Mouse (Mus musculus): ENCODE measurements around the gene Lrrc45. TPM values are rescaled to one million over a fixed set of nuclear protein-coding genes. Genes with fewer than 3 reads are reported as not detected.

The Lrrc45 gene
- polyA plus RNA-seq, 1 experiment from 2014 or later: 34.4 TPM

DNA sequence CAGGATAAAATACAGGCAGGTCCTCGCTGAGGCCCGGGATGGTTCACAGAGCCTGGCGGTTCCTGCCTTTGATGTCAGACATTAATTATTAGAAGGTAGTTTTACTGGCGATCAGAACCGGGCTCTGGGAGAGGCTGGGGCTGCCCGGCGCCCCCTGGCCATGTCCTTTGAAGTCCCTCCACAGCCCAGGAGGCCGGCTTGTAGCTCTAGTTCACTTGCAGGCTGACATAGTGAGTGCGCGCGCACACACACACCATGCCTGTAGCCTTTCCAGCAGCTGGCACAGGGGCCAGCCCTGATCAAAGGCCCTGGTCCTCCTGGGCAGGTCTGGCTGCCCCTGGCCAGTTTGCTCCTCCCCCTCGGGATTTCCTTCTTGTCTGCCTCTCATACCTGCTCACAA, 18.1 kb upstream of the Lrrc45 start:
- Histone ChIP-seq H3K27ac (ENCODE audit: low read depth, low read length) (peak overlapping the region; percentile 43; the same call in 1 of the 2 replicates), H3K27me3 (ENCODE audit: control insufficient read depth, insufficient read depth, low read length) (no peaks in the 10 kb centered on the region), H3K4me1 (replicated peaks; ENCODE audit: control insufficient read depth, insufficient read depth, low read length) (peaks cover 5% of the 10 kb centered on the region; the same call in 1 of the 2 replicates), H3K4me2 (replicated peaks; ENCODE audit: low read depth, low read length) (no peak overlapping the region), H3K36me3 (ENCODE audit: control insufficient read depth, insufficient read depth, low read length) (peaks cover 5% of the 10 kb centered on the region; the same call in 1 of the 2 replicates), H3K9ac (ENCODE audit: low read depth, low read length) (no peak overlapping the region), H3K9me3 (ENCODE audit: control insufficient read depth, low read length) (no peaks in the 10 kb centered on the region), H3K4me3 (ENCODE audit: low read depth, low read length) (no peak overlapping the region)
- 39% methylated on average over 12 of the region's 12 CpGs for WGBS
- DNase-seq (ENCODE audit: low spot score) (peak; percentile 27), ATAC-seq (ENCODE audit: low FRiP score) (peak; percentile 51)

DNA sequence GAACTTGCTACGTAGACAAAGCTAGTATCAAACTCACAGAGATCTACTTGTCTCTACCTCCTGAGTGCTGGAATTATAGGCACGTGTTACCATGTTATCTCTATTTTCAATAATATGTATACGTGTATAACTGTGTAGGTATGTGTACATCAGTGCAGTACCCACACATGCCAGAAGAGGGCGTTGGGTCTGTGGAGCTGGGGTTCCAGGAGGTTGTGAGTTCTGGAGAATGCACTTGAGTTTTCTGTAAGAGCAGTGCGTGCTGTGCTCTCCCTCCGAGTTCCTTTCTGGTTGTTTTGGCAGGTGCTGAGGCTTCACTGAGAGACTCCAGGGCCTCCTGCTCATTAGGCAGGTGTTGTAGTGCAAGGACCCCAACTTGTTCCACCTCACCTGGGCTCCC, 17.2 kb upstream of the Lrrc45 start:
- Histone ChIP-seq H3K9me3 (ENCODE audit: control insufficient read depth, low read length) (no peaks in the 10 kb centered on the region), H3K9ac (ENCODE audit: low read depth, low read length) (no peak overlapping the region), H3K4me2 (replicated peaks; ENCODE audit: low read depth, low read length) (no peak overlapping the region), H3K27ac (ENCODE audit: low read depth, low read length) (no peak overlapping the region), H3K27me3 (ENCODE audit: control insufficient read depth, insufficient read depth, low read length) (no peaks in the 10 kb centered on the region), H3K4me3 (ENCODE audit: low read depth, low read length) (no peak overlapping the region), H3K4me1 (replicated peaks; ENCODE audit: control insufficient read depth, insufficient read depth, low read length) (peaks cover 5% of the 10 kb centered on the region; the same call in 1 of the 2 replicates), H3K36me3 (ENCODE audit: control insufficient read depth, insufficient read depth, low read length) (peaks cover 5% of the 10 kb centered on the region; the same call in 1 of the 2 replicates)
- no peak for DNase-seq (ENCODE audit: low spot score)
- 94% methylated on average over 6 of the region's 6 CpGs for WGBS
- ATAC-seq (ENCODE audit: low FRiP score): no peak

- H3K9me3 ChIP-seq (ENCODE audit: control insufficient read depth, low read length): no peaks in the 10 kb centered on the region
- peaks cover 5% of the 10 kb centered on the region; the same call in 1 of the 2 replicates for H3K4me1 ChIP-seq (replicated peaks; ENCODE audit: control insufficient read depth, insufficient read depth, low read length)
- H3K9ac ChIP-seq (ENCODE audit: low read depth, low read length): no peak overlapping the region
- H3K27me3 ChIP-seq (ENCODE audit: control insufficient read depth, insufficient read depth, low read length): no peaks in the 10 kb centered on the region
- no peak overlapping the region for H3K4me3 ChIP-seq (ENCODE audit: low read depth, low read length)
- 69% methylated on average over 9 of the region's 10 CpGs for WGBS
- H3K4me2 ChIP-seq (replicated peaks; ENCODE audit: low read depth, low read length): no peak overlapping the region
- DNase-seq (ENCODE audit: low spot score) (no peak), ATAC-seq (ENCODE audit: low FRiP score) (no peak)
- peaks cover 8% of the 10 kb centered on the region; the same call in 1 of the 2 replicates for H3K36me3 ChIP-seq (ENCODE audit: control insufficient read depth, insufficient read depth, low read length)
- no peak overlapping the region for H3K27ac ChIP-seq (ENCODE audit: low read depth, low read length)
Observed at GRCm38 (mm10) chr11:120697741-120698140, 16.0 kb upstream of the Lrrc45 start.

DNA sequence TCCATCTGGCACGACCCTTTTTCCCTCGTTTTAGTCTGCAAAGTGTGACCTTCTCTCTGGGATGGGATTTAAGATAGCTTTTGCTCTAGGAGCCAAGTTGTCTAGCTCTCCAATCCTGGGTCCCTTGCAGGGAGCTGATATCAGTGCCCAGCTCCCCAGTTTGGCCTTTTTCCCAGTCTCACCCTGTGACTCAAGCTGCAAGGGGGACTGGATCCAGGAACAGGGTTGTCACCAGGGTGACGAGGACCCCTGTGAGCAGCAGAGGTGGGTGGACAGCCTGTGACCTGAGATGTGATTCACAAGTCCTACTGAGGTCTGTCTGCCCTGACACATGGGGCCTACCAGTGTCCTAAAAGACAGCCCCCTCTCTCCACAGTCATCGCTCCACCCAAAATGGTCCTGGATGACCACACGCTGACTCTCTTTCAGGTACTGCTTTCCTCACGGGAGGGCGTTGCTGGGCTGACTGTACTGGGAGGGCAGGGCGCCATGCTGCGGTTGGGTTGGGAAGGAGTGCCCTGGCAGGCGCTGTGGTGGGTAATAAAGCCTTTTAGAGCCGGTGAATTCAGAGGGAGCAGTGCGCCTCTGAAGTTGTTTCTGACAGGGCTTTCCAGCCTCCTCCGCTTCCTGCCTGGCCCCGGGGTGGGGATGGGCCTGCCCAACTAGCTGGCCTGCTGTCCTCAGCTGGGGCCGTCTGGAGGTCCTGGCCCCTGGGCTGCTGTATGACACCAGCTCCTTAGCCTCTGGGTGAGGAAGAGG, 9.8 kb upstream of the Lrrc45 start:
- Histone ChIP-seq H3K4me3 (ENCODE audit: low read depth, low read length) (no peak overlapping the region), H3K4me1 (replicated peaks; ENCODE audit: control insufficient read depth, insufficient read depth, low read length) (peaks cover 22% of the 10 kb centered on the region), H3K9me3 (ENCODE audit: control insufficient read depth, low read length) (no peaks in the 10 kb centered on the region), H3K27me3 (ENCODE audit: control insufficient read depth, insufficient read depth, low read length) (no peaks in the 10 kb centered on the region; the same call in 1 of the 2 replicates), H3K36me3 (ENCODE audit: control insufficient read depth, insufficient read depth, low read length) (0 out of 2 replicates have a peak, but pooled peaks cover 6% of the 10 kb centered on the region), H3K4me2 (replicated peaks; ENCODE audit: low read depth, low read length) (no peak overlapping the region), H3K9ac (ENCODE audit: low read depth, low read length) (no peak overlapping the region), H3K27ac (ENCODE audit: low read depth, low read length) (peak overlapping the region; percentile 33; the same call in 1 of the 2 replicates)
- no peak for DNase-seq (ENCODE audit: low spot score)
- WGBS: 41% methylated on average over 15 of the region's 15 CpGs
- no peak for ATAC-seq (ENCODE audit: low FRiP score)

DNA sequence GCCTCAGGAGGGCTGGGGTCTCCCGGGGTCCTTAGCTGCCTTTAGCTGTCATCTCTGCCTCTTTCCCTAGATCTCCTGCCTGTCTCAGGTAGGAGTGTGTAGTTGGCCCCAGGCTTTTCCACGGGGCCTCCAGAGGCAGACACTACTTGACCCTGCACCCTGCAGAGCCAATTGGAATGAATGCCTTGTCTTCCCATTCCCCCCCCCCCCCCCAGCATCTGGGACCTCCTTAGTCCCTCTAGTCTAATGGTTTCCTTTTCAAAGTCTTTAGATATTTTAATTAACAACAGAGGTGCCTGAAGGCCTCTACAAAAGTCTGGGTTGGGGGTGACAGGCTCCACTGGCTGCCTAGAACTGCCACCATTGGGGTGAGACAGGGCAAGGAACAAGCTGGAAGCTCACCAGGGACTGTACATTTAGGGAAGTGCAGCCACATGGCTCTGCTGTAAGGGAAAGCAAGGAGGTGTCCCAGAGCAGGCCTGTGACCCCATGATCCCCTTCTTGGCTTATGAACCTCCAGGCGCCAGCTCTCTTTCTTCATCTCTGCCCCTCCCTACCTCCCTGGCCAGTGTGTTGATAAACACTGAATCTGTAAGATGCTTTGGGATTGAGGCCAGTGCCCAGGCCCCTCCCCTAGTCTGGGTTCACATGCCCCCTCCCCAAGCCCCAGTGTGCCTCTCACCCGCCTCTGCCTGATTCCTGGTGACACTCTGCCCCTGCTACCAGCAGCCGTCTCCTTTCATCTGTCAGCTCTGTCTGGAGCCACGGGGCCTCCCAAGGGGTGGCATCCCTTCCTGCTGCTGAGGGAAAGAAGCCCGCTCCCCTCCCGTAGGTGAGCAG, 9.0 kb upstream of the Lrrc45 start:
- Histone ChIP-seq H3K27ac (ENCODE audit: low read depth, low read length) (peak overlapping the region; percentile 33; the same call in 1 of the 2 replicates), H3K36me3 (ENCODE audit: control insufficient read depth, insufficient read depth, low read length) (0 out of 2 replicates have a peak, but pooled peaks cover 8% of the 10 kb centered on the region), H3K4me1 (replicated peaks; ENCODE audit: control insufficient read depth, insufficient read depth, low read length) (peaks cover 22% of the 10 kb centered on the region), H3K27me3 (ENCODE audit: control insufficient read depth, insufficient read depth, low read length) (no peaks in the 10 kb centered on the region; the same call in 1 of the 2 replicates), H3K4me2 (replicated peaks; ENCODE audit: low read depth, low read length) (no peak overlapping the region), H3K9ac (ENCODE audit: low read depth, low read length) (peak overlapping the region; percentile 41; the same call in 1 of the 2 replicates), H3K9me3 (ENCODE audit: control insufficient read depth, low read length) (no peaks in the 10 kb centered on the region), H3K4me3 (ENCODE audit: low read depth, low read length) (no peak overlapping the region)
- peak; percentile 33 for DNase-seq (ENCODE audit: low spot score)
- WGBS: 5% methylated on average over 8 of the region's 8 CpGs
- ATAC-seq (ENCODE audit: low FRiP score): peak; percentile 27; the same call in 1 of the 2 replicates

GRCm38 (mm10) chr11:120706120-120706519, 7.6 kb upstream of the Lrrc45 start:
- WGBS: 61% methylated on average over 5 of the region's 5 CpGs
- H3K4me2 ChIP-seq (replicated peaks; ENCODE audit: low read depth, low read length): 0 out of 2 replicates have a peak overlapping the region, but pooled peaks have one; percentile 3
- no peak overlapping the region for H3K4me3 ChIP-seq (ENCODE audit: low read depth, low read length)
- H3K9me3 ChIP-seq (ENCODE audit: control insufficient read depth, low read length): no peaks in the 10 kb centered on the region
- H3K27ac ChIP-seq (ENCODE audit: low read depth, low read length): 0 out of 2 replicates have a peak overlapping the region, but pooled peaks have one; percentile 30
- H3K27me3 ChIP-seq (ENCODE audit: control insufficient read depth, insufficient read depth, low read length): no peaks in the 10 kb centered on the region; the same call in 1 of the 2 replicates
- H3K9ac ChIP-seq (ENCODE audit: low read depth, low read length): no peak overlapping the region
- peaks cover 22% of the 10 kb centered on the region for H3K4me1 ChIP-seq (replicated peaks; ENCODE audit: control insufficient read depth, insufficient read depth, low read length)
- no peak for ATAC-seq (ENCODE audit: low FRiP score)
- peak; percentile 3 for DNase-seq (ENCODE audit: low spot score)
- H3K36me3 ChIP-seq (ENCODE audit: control insufficient read depth, insufficient read depth, low read length): 0 out of 2 replicates have a peak, but pooled peaks cover 8% of the 10 kb centered on the region

- 0 out of 2 replicates have a peak overlapping the region, but pooled peaks have one; percentile 19 for H3K4me2 ChIP-seq (replicated peaks; ENCODE audit: low read depth, low read length)
Observed at GRCm38 (mm10) chr11:120707225-120707624, 6.5 kb upstream of the Lrrc45 start.

GRCm38 (mm10) chr11:120707969-120708368, 5.8 kb upstream of the Lrrc45 start:
- ATAC-seq (ENCODE audit: low FRiP score): no peak
- Histone ChIP-seq H3K27me3 (ENCODE audit: control insufficient read depth, insufficient read depth, low read length) (no peaks in the 10 kb centered on the region; the same call in 1 of the 2 replicates), H3K4me2 (replicated peaks; ENCODE audit: low read depth, low read length) (no peak overlapping the region), H3K9me3 (ENCODE audit: control insufficient read depth, low read length) (no peaks in the 10 kb centered on the region), H3K36me3 (ENCODE audit: control insufficient read depth, insufficient read depth, low read length) (0 out of 2 replicates have a peak, but pooled peaks cover 4% of the 10 kb centered on the region), H3K27ac (ENCODE audit: low read depth, low read length) (no peak overlapping the region), H3K4me1 (replicated peaks; ENCODE audit: control insufficient read depth, insufficient read depth, low read length) (peaks cover 29% of the 10 kb centered on the region), H3K9ac (ENCODE audit: low read depth, low read length) (no peak overlapping the region), H3K4me3 (ENCODE audit: low read depth, low read length) (no peak overlapping the region)
- WGBS: 33% methylated on average over 5 of the region's 5 CpGs
- no peak for DNase-seq (ENCODE audit: low spot score)

More at GRCm38 (mm10) chr11:120707225-120707624, 6.5 kb upstream of the Lrrc45 start:
- Histone ChIP-seq H3K9me3 (ENCODE audit: control insufficient read depth, low read length) (no peaks in the 10 kb centered on the region), H3K27ac (ENCODE audit: low read depth, low read length) (0 out of 2 replicates have a peak overlapping the region, but pooled peaks have one; percentile 36), H3K9ac (ENCODE audit: low read depth, low read length) (0 out of 2 replicates have a peak overlapping the region, but pooled peaks have one; percentile 12), H3K27me3 (ENCODE audit: control insufficient read depth, insufficient read depth, low read length) (no peaks in the 10 kb centered on the region; the same call in 1 of the 2 replicates), H3K36me3 (ENCODE audit: control insufficient read depth, insufficient read depth, low read length) (0 out of 2 replicates have a peak, but pooled peaks cover 4% of the 10 kb centered on the region), H3K4me1 (replicated peaks; ENCODE audit: control insufficient read depth, insufficient read depth, low read length) (peaks cover 25% of the 10 kb centered on the region), H3K4me3 (ENCODE audit: low read depth, low read length) (no peak overlapping the region)
- no peak; the same call in 1 of the 2 replicates for ATAC-seq (ENCODE audit: low FRiP score)
- DNase-seq (ENCODE audit: low spot score): peak; percentile 25
- 9% methylated on average over 12 of the region's 12 CpGs for WGBS

Measured in hindbrain, embryonic 11.5 days (tissue).